Mouse (Mus musculus) common myeloid progenitor, adult 5-6 weeks (primary cell): ENCODE measurements around the gene 4930404N11Rik. TPM values are rescaled to one million over a fixed set of nuclear protein-coding genes. Genes with fewer than 3 reads are reported as not detected.

Source experiments
- ATAC-seq: replicated peaks from 2 replicates; pipeline ENCODE4 v1.8.0; 2016; ENCODE audit warnings: low read depth, mild to moderate bottlenecking, moderate TSS enrichment, inconsistent platforms; ENCODE audit not compliant: poor library complexity, severe bottlenecking
- total RNA-seq: library from RNA; stranded (forward); fragments of 200-1000, 187-1606 nt; gene quantifications from 2 replicates; pipeline ENCODE4 v1.2.3, GENCODE M21; 2017

Gene 4930404N11Rik
- total RNA-seq, 1 experiment from 2014 or later = 0.23 TPM

DNA sequence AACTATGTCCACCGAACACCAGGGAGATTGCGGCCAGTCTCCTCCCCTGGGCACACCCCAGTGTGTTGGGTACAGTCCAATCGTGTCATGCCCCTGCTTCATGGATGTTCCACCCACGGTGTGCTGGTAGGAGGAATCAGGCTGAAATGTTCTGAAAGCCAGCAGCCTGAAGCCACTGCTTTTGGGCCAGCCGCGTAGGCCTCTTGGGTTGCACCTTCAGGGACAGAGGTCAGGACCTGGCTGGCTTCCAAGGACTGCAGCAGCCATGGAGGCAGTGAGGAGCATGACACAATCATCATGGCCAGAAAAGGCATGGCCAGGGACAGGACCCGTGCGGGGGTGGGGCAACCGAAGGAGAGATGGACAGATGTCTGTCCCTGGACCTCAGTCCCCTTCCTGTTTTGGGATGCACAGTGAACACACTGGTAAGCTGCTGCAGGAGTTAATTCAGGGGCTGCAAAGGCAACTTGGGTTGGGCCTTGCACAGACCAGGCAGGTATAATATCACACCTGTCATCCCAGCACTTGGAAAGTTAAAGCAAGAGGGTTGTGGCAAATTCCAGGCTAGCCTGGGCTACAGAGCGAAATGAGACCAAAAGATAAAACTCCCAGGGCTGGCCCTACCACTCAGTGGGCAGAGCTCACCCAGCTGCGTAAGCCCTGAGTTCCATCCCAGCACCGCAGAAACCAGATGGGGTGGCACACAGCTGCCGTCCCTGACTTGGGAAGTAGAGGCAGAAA, 46.9 kb downstream of the 4930404N11Rik start:
- ATAC-seq = no peak

DNA sequence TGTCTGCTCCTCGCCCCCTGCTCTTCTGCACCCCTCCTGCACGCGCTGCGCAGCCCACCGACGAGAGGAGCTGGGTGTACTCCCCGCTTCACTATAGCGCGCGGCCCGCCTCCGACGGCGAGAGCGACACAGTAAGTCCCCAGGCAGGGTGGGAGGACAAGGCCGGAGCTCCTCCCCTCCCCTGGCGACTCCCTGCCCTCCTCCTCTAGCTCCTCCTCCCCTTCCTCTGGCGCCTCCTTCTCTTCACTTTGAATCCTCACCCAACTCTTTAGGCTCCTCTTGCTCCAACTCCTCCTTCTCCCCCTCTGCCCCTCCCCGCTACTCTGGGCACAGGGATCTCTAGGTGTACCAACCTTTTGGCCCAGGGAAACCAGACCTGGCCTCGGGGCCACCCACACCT, 48.3 kb downstream of the 4930404N11Rik start:
- ATAC-seq = no peak; the same call in 1 of the 2 replicates

DNA sequence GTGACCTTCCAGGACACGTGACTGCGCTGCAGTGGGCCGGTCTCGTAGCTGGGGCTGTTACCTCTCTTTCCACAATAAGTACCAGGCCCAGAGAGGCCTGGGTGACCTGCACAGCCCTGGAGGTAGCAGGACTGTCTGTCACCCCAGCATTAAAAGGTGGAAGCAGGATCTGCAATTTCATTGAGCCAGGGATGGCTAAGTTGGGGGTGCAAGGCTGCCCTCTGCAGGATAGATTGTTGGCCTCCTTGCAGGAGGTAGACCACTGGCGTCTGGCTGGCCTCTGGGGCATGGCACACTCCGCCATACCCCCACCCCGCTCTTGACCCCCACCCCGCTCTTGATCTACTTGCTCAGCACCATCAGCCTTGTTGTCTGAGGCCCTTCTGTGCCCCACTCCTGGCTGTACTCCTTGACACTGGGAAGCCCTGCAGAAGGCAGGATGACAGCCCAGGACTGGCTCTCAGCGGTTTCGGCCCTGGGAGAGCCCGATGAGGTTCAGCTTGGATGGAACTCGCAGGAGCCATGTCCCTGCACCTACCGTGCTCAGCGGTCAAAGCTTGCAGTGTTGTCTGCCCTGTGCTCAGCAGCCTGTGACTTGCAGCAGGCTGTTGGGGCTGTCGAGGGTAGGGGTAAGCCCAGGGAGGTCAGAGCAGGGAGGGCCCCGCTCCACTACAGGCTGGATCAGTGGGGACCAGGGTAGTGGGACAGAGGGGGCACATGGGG, 49.1 kb downstream of the 4930404N11Rik start:
- no peak for ATAC-seq

DNA sequence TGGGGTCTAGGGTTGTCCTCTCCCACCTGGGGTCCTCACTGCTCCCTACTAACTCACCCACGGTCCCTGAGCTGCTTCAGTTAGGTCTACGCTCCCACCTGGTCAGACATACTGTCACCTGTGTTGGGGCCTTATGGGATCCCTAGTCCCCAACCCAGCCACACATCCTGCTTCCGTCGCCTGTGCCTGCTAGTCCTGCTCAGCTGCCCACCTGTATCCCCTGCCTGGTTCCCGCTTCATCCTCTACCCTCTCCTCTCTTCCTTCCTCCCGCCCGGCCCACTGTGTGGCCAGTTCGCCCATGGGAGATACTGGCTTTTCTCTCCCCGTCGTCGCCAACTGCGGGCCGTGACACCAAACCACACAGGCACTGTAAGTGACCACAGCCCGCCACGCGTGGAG, 50.0 kb downstream of the 4930404N11Rik start:
- no peak for ATAC-seq

DNA sequence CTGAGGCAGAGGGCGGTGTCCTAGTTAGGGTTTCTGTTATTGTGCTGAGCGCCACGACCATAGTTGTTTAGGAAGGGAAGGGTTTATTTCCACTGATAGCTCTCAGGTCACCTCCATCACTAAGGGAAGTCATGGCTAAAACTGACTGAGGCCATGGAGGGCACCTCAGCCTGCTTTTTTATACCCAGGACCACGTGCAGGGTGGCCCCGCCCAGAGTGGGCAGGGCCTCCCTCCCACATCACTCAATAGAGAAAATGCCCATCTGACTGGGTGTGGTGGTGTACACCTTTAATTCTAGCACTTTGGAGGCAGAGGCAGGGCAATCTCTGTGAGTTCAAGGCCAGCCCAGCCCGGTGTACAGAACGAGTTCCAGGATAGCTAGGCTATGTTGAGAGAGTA, 51.4 kb downstream of the 4930404N11Rik start:
- ATAC-seq = no peak

DNA sequence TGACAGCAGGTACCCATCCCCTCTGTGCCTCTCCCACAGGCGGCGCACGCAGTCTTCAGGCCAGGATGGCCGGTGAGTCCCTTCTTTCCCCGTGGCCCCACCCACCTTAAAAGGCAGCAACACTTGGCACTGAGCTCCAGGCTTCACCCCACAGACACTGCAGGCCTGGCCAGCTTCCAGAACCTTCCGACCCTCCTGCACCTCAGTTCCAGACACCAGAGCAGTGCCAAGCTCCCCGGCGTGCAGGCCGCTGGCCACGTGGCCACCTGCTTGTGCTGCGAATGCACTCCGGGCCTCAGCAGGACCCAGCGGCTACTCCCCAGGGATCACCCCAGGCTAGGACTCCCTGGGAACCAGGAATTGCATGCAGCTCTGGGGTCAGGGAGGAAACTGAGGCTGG, 52.0 kb downstream of the 4930404N11Rik start:
- no peak for ATAC-seq

Other genes with a start within 250 kb of the 4930404N11Rik start
- 13.1 and 14.5 TPM in 2 replicates for gene Zbtb7a, start 230.6 kb downstream of the 4930404N11Rik start, total RNA-seq
- gene Pias4, start 197.9 kb downstream of the 4930404N11Rik start, total RNA-seq = 8.4 and 17.5 TPM in 2 replicates
- 1,623 and 1,948 TPM in 2 replicates for gene Eef2, start 189.2 kb downstream of the 4930404N11Rik start, total RNA-seq
- gene Dapk3, start 182.8 kb downstream of the 4930404N11Rik start, total RNA-seq = 14.3 and 29.8 TPM in 2 replicates
- gene 4930442H23Rik, start 182.0 kb downstream of the 4930404N11Rik start, total RNA-seq = not detected in 2 replicates
- not detected in 2 replicates for gene Nmrk2, start 163.8 kb downstream of the 4930404N11Rik start, total RNA-seq
- not detected in 2 replicates for gene Atcay, start 135.0 kb downstream of the 4930404N11Rik start, total RNA-seq
- 0.19 TPM in 1 of 2 replicates, not detected in the other for gene Zfr2, start 132.7 kb downstream of the 4930404N11Rik start, total RNA-seq
- 19.7 and 20.3 TPM in 2 replicates for gene Matk, start 112.9 kb downstream of the 4930404N11Rik start, total RNA-seq
- gene Mrpl54, start 98.9 kb downstream of the 4930404N11Rik start, total RNA-seq = 132 and 198 TPM in 2 replicates
- 12.1 and 14.5 TPM in 2 replicates for gene Apba3, start 98.9 kb downstream of the 4930404N11Rik start, total RNA-seq
- gene Tjp3, start 74.2 kb downstream of the 4930404N11Rik start, total RNA-seq = 3.5 and 4.4 TPM in 2 replicates
- gene Pip5k1c, start 72.9 kb downstream of the 4930404N11Rik start, total RNA-seq = 24.4 and 36.8 TPM in 2 replicates
- 27.9 and 35.1 TPM in 2 replicates for gene Cactin, start 44.7 kb downstream of the 4930404N11Rik start, total RNA-seq
- 3.4 and 4.2 TPM in 2 replicates for gene Tbxa2r, start 37.1 kb downstream of the 4930404N11Rik start, total RNA-seq
- gene Gipc3, start 22.6 kb downstream of the 4930404N11Rik start, total RNA-seq = not detected in 2 replicates
- 33.2 and 35.5 TPM in 2 replicates for gene Hmg20b, start 15.3 kb downstream of the 4930404N11Rik start, total RNA-seq
- 8.7 and 17.4 TPM in 2 replicates for gene Mfsd12, start 8.3 kb downstream of the 4930404N11Rik start, total RNA-seq
- 21.9 and 24.8 TPM in 2 replicates for gene Fzr1, start 12.7 kb upstream of the 4930404N11Rik start, total RNA-seq
- 34.7 and 50.7 TPM in 2 replicates for gene Dohh, start 18.6 kb upstream of the 4930404N11Rik start, total RNA-seq
- 0.19 and 2.4 TPM in 2 replicates for gene Gm48551, start 18.6 kb upstream of the 4930404N11Rik start, total RNA-seq
- gene Gm48552, start 23.2 kb upstream of the 4930404N11Rik start, total RNA-seq = 1.6 TPM in 1 of 2 replicates, not detected in the other
- gene Smim24, start 27.2 kb upstream of the 4930404N11Rik start, total RNA-seq = 5.0 and 13.2 TPM in 2 replicates
- 13.7 and 18.2 TPM in 2 replicates for gene Nfic, start 89.8 kb upstream of the 4930404N11Rik start, total RNA-seq
- gene Celf5, start 116.9 kb upstream of the 4930404N11Rik start, total RNA-seq = 0.14 TPM in 1 of 2 replicates, not detected in the other
- gene Ncln, start 130.6 kb upstream of the 4930404N11Rik start, total RNA-seq = 46.6 and 52.9 TPM in 2 replicates
- 10.3 and 14.4 TPM in 2 replicates for gene S1pr4, start 134.3 kb upstream of the 4930404N11Rik start, total RNA-seq
- gene Gna15, start 158.4 kb upstream of the 4930404N11Rik start, total RNA-seq = 30.6 and 39.1 TPM in 2 replicates
- 5.0 and 5.7 TPM in 2 replicates for gene Gna11, start 179.4 kb upstream of the 4930404N11Rik start, total RNA-seq
- 134 and 183 TPM in 2 replicates for gene Aes, start 193.7 kb upstream of the 4930404N11Rik start, total RNA-seq
- 1.5 and 3.3 TPM in 2 replicates for gene Tle2, start 208.7 kb upstream of the 4930404N11Rik start, total RNA-seq
- 8.4 and 26.1 TPM in 2 replicates for gene Tle6, start 235.3 kb upstream of the 4930404N11Rik start, total RNA-seq
- 1.4 and 2.1 TPM in 2 replicates for gene BC025920, start 240.5 kb upstream of the 4930404N11Rik start, total RNA-seq